Mouse (Mus musculus) erythroblast, embryonic 14.5 days (primary cell): ENCODE data around the gene Liph.

Experiments
- GATA1 ChIP-seq: IDR thresholded peaks from 2 replicates; pipeline ENCODE4 v1.6.1; 2012; ENCODE audit warnings: low read length, inconsistent platforms, mixed read lengths
- TAL1 ChIP-seq: IDR thresholded peaks from 3 replicates; pipeline ENCODE4 v1.6.1; 2012; ENCODE audit warnings: low read length, inconsistent platforms, mixed read lengths

DNA sequence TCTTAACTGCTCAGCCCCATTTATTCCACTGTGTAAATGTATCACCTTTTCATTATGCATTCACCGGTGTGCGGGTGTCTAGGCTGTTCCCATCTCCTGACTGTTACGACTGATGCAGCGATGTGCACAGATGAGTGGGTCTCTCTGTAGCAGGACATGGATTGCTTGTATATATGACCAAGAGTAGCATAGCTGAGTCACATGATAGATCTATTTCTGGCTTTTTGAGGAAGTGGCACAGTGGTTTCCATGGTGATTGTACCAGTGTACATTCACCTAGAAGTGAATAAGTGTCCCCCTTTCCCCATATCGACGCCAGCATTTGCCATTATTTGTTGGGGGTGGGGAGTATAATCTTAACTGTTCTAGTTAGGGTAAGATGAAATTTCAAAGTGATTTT lies 82.1 kb downstream of the Liph start:
- TF ChIP-seq TAL1, result no peak
- no peak for TF ChIP-seq GATA1
